Mouse (Mus musculus) cortical plate, adult 2 months (tissue): Measurements from ENCODE around the gene Elof1. TPM values are rescaled to one million over a fixed set of nuclear protein-coding genes. Genes with fewer than 3 reads are reported as not detected.
"Not testable (repeated sequence)": the region's sequence is repeated elsewhere in the genome, so short reads cannot be mapped to it uniquely, and the experiment has no call there.

ENCODE experiments used
- H3K27ac ChIP-seq: fragments of 200-500 bp; 2 replicates; pipeline ENCODE4 v1.5.1; 2012; ENCODE audit warnings: low read length, control low read depth, inconsistent platforms; ENCODE audit not compliant: insufficient read depth
- H3K4me1 ChIP-seq: fragments of 200-500 bp; 2 replicates; pipeline ENCODE4 v1.6.1; 2011; ENCODE audit warnings: low read length; ENCODE audit not compliant: control insufficient read depth, insufficient read depth
- H3K4me3 ChIP-seq: fragments of 200-500 bp; 2 replicates; pipeline ENCODE4 v1.5.1; 2011; ENCODE audit warnings: mild to moderate bottlenecking, low read length, control low read depth; ENCODE audit not compliant: insufficient read depth
- CTCF ChIP-seq: fragments of 200-500 bp; IDR thresholded peaks from 2 replicates; pipeline ENCODE4 v1.5.1; 2011; ENCODE audit warnings: mild to moderate bottlenecking, control low read depth, low read length; ENCODE audit not compliant: insufficient read depth; ENCODE audit errors: extremely low read depth
- POLR2A ChIP-seq: fragments of 200-500 bp; IDR thresholded peaks from 2 replicates; pipeline ENCODE4 v1.6.1; 2011; ENCODE audit warnings: mild to moderate bottlenecking, low read length, control low read depth; ENCODE audit not compliant: insufficient read depth; ENCODE audit errors: extremely low read depth
- polyA plus RNA-seq: library from polyadenylated mRNA; depleted of rRNA; stranded (reverse); fragments of >200 nt; gene quantifications from 2 replicates; pipeline ENCODE4 v1.2.3, GENCODE M21; 2012

Gene Elof1
- polyA plus RNA-seq, 1 experiment: 131 TPM

DNA sequence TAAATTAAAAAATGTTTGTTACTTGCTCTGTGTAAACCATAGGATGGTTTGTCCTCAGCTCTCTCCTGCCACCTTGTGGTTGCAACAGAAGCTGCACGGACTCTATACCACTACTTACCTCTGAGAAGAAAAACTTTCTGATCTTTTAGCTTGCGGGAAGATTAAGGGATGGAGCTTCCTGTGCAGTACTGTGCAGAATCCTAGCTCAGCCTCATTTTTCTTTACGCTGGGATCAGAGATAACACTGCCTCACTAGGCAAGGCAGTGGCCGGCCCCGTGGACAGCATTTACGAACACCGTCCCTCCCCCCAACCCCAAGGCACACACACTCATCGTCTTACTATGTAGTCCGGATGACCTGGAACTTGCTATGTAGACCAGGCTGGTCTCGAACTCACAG is 38.6 kb upstream of the Elof1 start:
- peaks cover 2% of the 10 kb centered on the region; the same call in 1 of the 2 replicates for H3K4me1 ChIP-seq
- no peak for TF ChIP-seq POLR2A
- peak; percentile 73 for TF ChIP-seq CTCF
- H3K4me3 ChIP-seq: no peak overlapping the region
- no peak overlapping the region for H3K27ac ChIP-seq

DNA sequence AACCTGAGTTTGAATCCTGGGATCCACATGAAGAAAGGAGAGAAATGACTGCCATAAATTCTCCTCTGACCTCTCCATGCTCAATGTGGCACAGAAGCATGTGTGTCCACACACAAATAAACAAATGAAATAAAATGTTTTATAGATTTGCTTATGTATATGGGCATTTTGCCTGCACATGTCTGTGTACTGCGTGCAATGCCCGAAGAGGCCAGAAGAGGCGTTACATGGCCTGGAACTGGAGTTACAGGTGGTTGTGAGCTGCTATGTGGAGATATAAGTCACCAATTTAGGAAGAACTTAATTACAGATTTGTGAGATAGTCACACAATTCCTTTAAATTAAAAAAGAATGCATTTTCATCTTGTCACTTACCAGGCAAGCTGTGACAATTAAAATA is 36.8 kb upstream of the Elof1 start:
- H3K27ac ChIP-seq: no peak overlapping the region
- H3K4me1 ChIP-seq: peaks cover 2% of the 10 kb centered on the region; the same call in 1 of the 2 replicates
- TF ChIP-seq CTCF (no peak), POLR2A (no peak)
- no peak overlapping the region for H3K4me3 ChIP-seq

DNA sequence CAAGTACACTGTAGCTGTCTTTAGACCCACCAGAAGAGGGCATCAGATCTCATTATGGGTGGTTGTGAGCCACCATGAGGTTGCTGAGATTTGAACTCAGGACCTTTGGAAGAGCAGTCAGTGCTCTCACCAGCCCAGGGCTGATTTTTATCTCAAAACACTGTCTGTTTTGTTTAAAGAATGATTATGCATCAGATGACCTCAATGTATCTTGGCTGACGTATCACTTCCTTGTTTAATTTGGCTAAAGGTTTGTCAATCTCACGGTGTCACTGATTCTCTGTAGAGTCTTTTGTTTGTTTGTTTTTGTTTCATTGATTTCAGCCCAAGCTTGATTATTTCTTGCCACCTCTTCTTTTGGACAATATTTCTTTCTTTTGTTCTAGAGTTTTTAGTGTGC is 34.0 kb upstream of the Elof1 start:
- Histone ChIP-seq H3K4me1 (no peaks in the 10 kb centered on the region), H3K4me3 (no peak overlapping the region), H3K27ac (no peak overlapping the region)
- no peak for TF ChIP-seq CTCF
- TF ChIP-seq POLR2A: no peak

DNA sequence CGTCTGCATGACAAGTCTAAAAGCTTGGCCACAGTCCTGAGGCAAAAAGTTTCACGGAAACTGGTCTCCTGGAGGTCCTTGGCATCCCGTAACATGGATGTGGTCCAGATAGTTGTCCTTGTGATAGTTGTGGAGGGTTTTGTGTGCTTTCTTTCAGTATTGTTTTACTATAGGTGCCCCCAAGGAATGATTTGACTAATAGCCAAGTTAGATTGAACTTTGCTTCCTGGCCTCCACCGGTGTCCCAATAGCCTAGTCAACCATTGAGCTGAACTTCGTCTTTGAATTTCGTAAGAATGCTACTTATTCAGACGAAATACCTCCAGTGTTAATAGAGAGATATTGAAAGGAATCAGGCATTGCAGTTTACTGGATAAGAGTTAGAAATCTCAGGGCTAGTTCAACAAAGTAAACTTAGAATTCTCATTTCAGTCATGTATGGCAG is 33.3 kb upstream of the Elof1 start:
- H3K4me1 ChIP-seq, H3K27ac ChIP-seq, H3K4me3 ChIP-seq: not testable (repeated sequence)

DNA sequence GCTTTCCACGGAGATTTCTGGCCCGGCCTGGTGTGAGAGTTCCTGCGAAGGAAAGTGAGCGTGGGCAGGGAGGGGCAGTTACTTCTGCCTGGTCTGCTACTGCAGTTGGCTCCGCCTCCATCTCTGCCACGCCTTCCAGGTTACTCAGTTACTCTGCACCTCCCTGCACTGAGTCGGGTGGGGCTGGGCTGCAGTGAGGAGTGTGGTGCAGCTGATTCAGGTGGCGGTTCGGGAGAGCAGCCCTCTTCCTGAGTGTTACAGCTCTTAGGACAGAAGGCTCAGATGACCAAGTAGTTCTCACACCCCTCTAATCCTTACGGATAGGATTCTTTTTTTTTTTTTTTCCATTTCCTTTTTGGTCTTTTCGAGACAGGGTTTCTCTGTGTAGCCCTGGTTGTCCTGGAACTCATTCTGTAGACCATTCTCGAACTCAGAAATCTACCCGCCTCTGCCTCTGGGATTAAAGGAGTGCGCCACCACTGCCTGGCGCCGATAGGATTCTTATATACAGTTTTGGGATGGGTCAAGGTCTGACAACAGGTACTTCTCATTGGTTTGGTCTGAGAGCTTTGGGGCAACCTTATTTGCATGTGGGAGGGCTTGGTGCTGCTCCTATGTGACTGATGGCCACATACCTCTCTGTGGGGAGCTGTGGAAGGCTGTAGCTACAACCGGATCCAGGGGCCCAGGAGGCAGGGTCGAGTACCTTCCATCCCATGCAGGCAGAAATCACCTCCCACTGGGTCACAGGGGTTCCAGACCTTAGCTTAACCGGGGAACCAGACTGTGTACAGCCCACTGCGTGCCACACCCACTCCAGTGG is 32.7 kb upstream of the Elof1 start:
- no peak overlapping the region for H3K27ac ChIP-seq
- H3K4me1 ChIP-seq: no peaks in the 10 kb centered on the region
- TF ChIP-seq POLR2A (no peak), CTCF (no peak)
- no peak overlapping the region for H3K4me3 ChIP-seq

DNA sequence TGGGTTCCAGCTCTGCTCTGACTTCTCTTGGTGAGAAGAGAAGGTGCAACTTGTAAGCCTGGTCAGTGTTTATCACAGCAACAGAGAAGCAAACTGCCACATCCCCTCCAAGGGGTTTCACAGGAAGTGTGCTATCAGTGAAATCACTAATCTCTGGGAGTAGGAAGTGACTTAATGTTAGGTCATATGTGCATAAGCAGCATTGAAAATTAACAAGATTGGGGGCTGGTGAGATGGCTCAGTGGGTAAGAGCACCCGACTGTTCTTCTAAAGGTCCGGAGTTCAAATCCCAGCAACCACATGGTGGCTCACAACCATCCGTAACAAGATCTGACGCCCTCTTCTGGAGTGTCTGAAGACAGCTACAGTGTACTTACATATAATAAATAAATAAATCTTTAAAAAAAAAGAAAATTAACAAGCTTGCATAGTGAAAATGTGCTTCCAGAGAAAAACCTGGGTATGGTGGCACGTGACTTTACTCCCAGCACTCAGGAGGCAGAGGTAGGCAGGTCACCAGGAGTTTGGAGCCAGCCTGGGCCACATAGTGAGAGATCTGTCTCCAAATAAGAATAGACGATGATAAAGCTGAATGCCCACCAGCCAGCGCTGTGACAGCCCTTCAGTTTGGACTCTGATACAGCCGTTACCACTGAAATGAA is 27.5 kb upstream of the Elof1 start:
- H3K4me3 ChIP-seq: no peak overlapping the region
- no peak overlapping the region for H3K27ac ChIP-seq
- TF ChIP-seq CTCF (no peak), POLR2A (no peak)
- H3K4me1 ChIP-seq: no peaks in the 10 kb centered on the region

DNA sequence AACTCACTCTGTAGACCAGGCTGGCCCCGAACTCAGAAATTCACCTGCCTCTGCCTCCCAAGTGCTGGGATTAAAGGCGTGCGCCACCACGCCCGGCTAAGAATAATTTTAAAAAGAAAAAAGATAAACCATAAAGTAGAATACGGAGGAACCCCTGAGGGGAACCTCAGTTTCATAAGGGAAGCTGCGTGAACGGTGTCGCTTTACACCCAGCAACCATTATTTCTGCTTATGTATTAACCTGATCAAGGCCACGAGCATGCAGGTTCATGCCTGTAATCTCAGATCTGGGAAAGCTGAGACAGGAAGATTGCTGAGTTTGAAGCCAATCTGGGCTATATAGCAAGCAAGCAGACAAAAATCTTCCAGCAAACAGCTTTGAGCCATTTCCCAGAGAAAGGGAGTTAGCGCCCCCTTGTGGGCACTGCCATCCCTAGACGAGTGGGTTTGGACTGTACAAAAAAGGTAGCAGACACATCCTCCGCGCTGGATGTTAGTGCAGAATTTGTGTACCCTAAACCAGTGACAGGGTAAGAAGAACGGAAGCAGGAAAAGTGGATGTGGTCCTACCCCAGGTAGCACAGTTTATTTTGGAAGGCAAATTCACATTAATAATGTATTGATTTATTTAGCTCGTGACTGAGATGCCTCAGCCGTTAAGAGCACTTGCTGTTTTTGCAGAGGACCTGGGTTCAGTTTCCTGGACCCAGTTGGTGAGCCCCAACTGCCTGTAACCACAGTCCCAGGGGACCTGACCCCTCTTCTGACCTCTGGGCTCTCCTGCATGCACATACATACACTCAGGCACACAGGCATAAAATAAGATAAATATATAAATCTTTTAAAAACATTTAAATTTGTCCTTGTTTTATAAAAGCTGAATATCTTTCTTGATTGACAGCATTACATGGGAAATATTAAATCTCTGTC is 26.4 kb upstream of the Elof1 start:
- no peak overlapping the region for H3K27ac ChIP-seq
- TF ChIP-seq CTCF (peak; percentile 94), POLR2A (no peak)
- no peak overlapping the region for H3K4me3 ChIP-seq
- no peaks in the 10 kb centered on the region for H3K4me1 ChIP-seq

DNA sequence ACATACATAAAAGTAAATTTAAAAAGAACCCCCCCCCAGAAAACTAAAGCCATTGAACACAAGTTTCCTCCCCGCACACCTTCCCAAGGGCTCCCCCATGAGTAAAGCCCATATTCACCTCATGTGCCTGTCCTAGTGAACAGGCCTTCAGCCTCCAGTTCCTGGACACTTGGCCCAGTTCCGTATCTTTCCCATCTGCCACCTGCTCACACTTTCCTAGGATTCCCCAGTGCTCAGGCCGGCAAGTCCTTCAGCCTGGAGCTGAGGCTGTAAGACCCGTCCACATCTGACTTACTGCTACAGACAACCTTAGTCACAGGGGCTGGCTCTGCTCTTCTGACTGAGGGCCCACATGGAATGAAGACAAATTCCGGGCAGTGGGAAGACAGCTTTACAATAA is 22.8 kb upstream of the Elof1 start:
- TF ChIP-seq CTCF: no peak
- TF ChIP-seq POLR2A: no peak
- Histone ChIP-seq H3K4me3 (no peak overlapping the region), H3K4me1 (no peaks in the 10 kb centered on the region), H3K27ac (no peak overlapping the region)

DNA sequence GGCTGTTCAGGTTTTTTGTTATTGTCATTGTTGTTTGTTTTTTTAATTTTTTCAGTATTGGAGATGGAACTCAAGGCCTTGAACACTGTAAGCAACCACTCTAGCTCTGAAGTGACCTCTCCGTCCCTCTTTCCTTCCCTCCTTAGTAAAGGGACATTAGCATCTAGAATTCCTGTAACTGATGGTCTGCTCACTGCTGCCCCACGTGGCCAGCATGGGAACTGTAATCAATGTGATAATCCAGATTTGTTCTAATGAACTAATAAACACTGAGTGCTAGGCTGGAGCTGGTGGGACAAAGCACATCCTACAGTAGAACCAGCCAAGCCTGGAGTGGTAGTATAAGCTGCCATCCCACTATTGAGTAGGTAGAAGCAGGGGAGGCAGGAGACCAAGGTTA is 21.5 kb upstream of the Elof1 start:
- TF ChIP-seq POLR2A (no peak), CTCF (peak; percentile 83)
- Histone ChIP-seq H3K4me1 (no peaks in the 10 kb centered on the region), H3K4me3 (no peak overlapping the region), H3K27ac (no peak overlapping the region)
